Mouse (Mus musculus) liver, adult 2 months (tissue): ENCODE measurements around the gene Thsd7b. TPM values are rescaled to one million over a fixed set of nuclear protein-coding genes. Genes with fewer than 3 reads are reported as not detected.
"Not testable (repeated sequence)": the region's sequence is repeated elsewhere in the genome, so short reads cannot be mapped to it uniquely, and the experiment has no call there.

Experiments used
- DNase-seq: peaks from one replicate; pipeline ENCODE4 v3.0.0-alpha.2; 2011; ENCODE audit warnings: low read depth, low spot score; ENCODE audit errors: extremely low read depth
- H3K27ac ChIP-seq: fragments of 200-500 bp; replicated peaks from 2 replicates; pipeline ENCODE4 v1.5.1; 2012; ENCODE audit warnings: low read depth, mild to moderate bottlenecking, control low read depth, inconsistent platforms, low read length; ENCODE audit not compliant: insufficient read depth
- H3K27me3 ChIP-seq: fragments of 200-500 bp; 2 replicates; pipeline ENCODE4 v1.6.1; 2012; ENCODE audit warnings: mild to moderate bottlenecking, moderate library complexity, low read length, inconsistent platforms; ENCODE audit not compliant: control insufficient read depth, insufficient read depth
- H3K36me3 ChIP-seq: fragments of 200-500 bp; 2 replicates; pipeline ENCODE4 v1.6.1; 2012; ENCODE audit warnings: low read length, inconsistent platforms; ENCODE audit not compliant: control insufficient read depth, insufficient read depth
- H3K4me1 ChIP-seq: fragments of 200-500 bp; 2 replicates; pipeline ENCODE4 v1.6.1; 2011; ENCODE audit warnings: low read length; ENCODE audit not compliant: control insufficient read depth, insufficient read depth
- H3K4me3 ChIP-seq: fragments of 200-500 bp; 2 replicates; pipeline ENCODE4 v1.5.1; 2011; ENCODE audit warnings: low read depth, mild to moderate bottlenecking, control low read depth, low read length, moderate library complexity; ENCODE audit not compliant: insufficient read depth
- H3K79me2 ChIP-seq: fragments of 200-500 bp; 2 replicates; pipeline ENCODE4 v1.6.1; 2012; ENCODE audit warnings: inconsistent platforms, mild to moderate bottlenecking, low read length, moderate library complexity; ENCODE audit not compliant: control insufficient read depth, insufficient read depth
- H3K9ac ChIP-seq: fragments of 200-500 bp; 2 replicates; pipeline ENCODE4 v1.6.1; 2012; ENCODE audit warnings: low read depth, mild to moderate bottlenecking, control low read depth, inconsistent platforms, low read length
- CTCF ChIP-seq: fragments of 200-500 bp; IDR thresholded peaks from 2 replicates; pipeline ENCODE4 v1.5.1; 2011; ENCODE audit warnings: low read depth, low read length, control low read depth
- POLR2A ChIP-seq: fragments of 200-500 bp; IDR thresholded peaks from 2 replicates; pipeline ENCODE4 v1.6.1; 2011; ENCODE audit warnings: low read length, control low read depth; ENCODE audit not compliant: insufficient read depth; ENCODE audit errors: extremely low read depth
- WGBS: fragments of 180-500 bp; shearing (Covaris S2); methylation state at CpG from one replicate; pipeline ENCODE4 v1.1.7; 2018; 5-methylcytosine and 5-hydroxymethylcytosine counted together
- polyA plus RNA-seq: library from polyadenylated mRNA; depleted of rRNA; stranded (reverse); fragments of >200 nt; gene quantifications from 2 replicates; pipeline ENCODE4 v1.2.3, GENCODE M21; 2012
- total RNA-seq: library from RNA; depleted of rRNA; stranded (reverse); fragments of >200 nt; gene quantifications from 2 replicates; pipeline ENCODE4 v1.2.3, GENCODE M21; 2014

The Thsd7b gene
- total and polyA plus RNA-seq, 2 experiments, result not detected

DNA sequence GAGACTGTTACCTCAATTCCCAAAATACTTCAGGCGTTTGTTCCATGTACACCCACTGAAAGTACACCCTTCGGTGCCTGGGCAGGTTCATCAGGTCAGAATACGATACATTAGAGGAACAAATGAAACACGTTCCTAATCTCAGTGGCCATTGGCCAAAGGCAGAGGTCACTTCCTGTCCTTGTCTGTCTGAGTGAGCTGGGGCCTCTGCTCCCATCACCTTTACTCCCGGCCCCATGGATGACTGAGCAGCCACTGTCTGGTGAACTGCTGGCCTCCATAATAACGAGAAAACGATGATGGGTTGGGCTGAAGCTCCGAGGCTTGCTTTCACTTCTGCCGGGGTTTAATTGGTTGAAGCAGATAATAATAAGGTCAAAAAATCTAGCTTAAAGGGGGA is 670.0 kb downstream of the Thsd7b start:
- no peaks in the 10 kb centered on the region for H3K79me2 ChIP-seq
- no peak for TF ChIP-seq CTCF
- TF ChIP-seq POLR2A, result no peak
- no peaks in the 10 kb centered on the region for H3K4me1 ChIP-seq
- no peak overlapping the region for H3K4me3 ChIP-seq
- 64% methylated on average over 9 of the region's 9 CpGs for WGBS
- no peaks in the 10 kb centered on the region for H3K36me3 ChIP-seq
- H3K27ac ChIP-seq, result no peak overlapping the region
- DNase-seq, result no peak
- H3K9ac ChIP-seq, result no peak overlapping the region
- no peaks in the 10 kb centered on the region for H3K27me3 ChIP-seq

DNA sequence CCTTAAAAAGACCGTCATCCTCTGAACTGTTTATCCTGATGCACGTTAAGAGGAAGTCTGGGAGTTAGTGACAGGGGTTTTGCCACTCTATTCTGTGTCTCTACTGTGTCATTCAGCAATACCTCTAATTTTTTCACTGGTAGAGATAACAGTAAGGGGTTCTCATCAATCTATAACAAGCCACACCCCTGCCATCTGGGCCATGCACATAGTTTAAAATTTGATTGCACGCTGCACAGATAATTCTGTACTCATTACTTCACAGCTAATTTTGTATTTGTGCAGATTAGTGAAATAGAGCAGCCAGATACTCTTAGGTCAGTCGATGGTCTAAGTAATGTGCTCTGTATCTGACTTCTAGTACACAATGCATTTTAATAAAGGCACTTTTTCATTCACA is 673.9 kb downstream of the Thsd7b start:
- Histone ChIP-seq H3K79me2 (no peaks in the 10 kb centered on the region), H3K4me1 (no peaks in the 10 kb centered on the region), H3K9ac (no peak overlapping the region), H3K36me3 (no peaks in the 10 kb centered on the region), H3K4me3 (no peak overlapping the region), H3K27ac (no peak overlapping the region), H3K27me3 (no peaks in the 10 kb centered on the region)
- WGBS, result 69% methylated on average over 4 of the region's 4 CpGs
- no peak for TF ChIP-seq CTCF
- no peak for TF ChIP-seq POLR2A
- no peak for DNase-seq

DNA sequence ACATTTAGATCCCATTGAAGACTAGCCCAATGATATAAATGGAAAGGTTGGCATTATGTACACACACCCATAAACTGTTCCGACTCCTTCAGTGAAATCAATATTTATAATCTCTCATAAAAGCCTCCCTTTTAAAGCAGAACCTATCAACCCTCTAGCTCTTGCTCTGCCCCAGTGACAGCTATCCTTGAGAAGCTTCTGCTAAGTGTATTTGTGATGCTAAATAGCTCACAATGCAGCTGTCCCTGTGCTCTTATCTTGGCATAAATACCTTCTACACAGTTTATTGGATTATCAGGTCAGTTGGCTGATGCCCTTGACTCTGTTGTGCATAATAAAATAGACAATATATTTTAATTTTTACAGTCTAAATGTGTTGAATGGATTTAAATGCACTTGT is 682.4 kb downstream of the Thsd7b start:
- H3K79me2 ChIP-seq, result no peaks in the 10 kb centered on the region
- no peak overlapping the region for H3K9ac ChIP-seq
- no peaks in the 10 kb centered on the region for H3K27me3 ChIP-seq
- no peak for TF ChIP-seq POLR2A
- TF ChIP-seq CTCF, result no peak
- H3K4me1 ChIP-seq, result no peaks in the 10 kb centered on the region
- WGBS, result 79% methylated on average over 1 of the region's 1 CpGs
- no peak overlapping the region for H3K27ac ChIP-seq
- DNase-seq, result no peak
- H3K4me3 ChIP-seq, result no peak overlapping the region
- H3K36me3 ChIP-seq, result no peaks in the 10 kb centered on the region

DNA sequence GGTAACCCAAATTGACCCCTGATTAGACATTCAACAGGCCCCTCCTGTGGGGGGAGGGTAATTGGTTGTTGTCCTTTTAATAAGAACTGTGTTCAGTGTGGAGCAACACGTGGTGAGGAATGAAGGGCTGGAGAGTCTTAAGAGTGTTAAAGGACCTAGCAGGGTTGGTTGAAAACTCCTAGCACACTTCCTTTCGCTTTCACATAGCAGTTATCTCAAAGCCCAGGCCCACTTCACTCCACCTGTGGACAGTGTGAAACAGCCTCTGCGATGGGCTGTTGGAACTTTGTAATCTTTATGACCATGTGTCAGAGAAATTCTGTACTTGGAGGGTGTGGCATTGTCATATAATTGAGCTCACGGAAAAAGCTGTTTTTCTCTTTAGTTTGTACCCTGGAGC is 683.5 kb downstream of the Thsd7b start:
- no peak for DNase-seq
- no peaks in the 10 kb centered on the region for H3K27me3 ChIP-seq
- H3K4me3 ChIP-seq, result no peak overlapping the region
- H3K4me1 ChIP-seq, result no peaks in the 10 kb centered on the region
- WGBS, result 56% methylated on average over 4 of the region's 4 CpGs
- TF ChIP-seq CTCF (no peak), POLR2A (no peak)
- no peak overlapping the region for H3K27ac ChIP-seq
- no peaks in the 10 kb centered on the region for H3K36me3 ChIP-seq
- no peaks in the 10 kb centered on the region for H3K79me2 ChIP-seq
- H3K9ac ChIP-seq, result no peak overlapping the region

DNA sequence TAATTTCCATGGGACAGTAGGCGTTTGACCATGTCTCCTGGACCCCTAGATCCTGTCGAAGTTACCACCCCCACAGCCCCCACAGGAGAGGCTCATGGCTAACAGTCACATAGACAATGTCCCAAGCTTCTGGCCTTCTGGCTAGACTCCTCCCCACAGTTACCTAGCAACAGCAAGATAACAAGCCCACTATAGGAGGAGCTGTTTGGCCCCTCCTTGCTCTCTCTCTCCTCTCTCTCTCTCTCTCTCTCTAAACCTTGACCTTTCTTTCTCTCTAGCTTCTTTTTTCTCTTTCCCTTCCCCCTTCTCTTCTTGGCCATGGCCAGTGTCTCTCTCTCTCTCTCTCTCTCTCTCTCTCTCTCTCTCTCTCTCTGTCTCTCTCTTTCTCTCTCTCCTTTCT is 686.2 kb downstream of the Thsd7b start:
- not testable (repeated sequence) for H3K27me3 ChIP-seq, DNase-seq, H3K4me1 ChIP-seq, H3K4me3 ChIP-seq, H3K27ac ChIP-seq, H3K36me3 ChIP-seq, H3K9ac ChIP-seq, H3K79me2 ChIP-seq
- WGBS, result 47% methylated on average over 2 of the region's 2 CpGs

DNA sequence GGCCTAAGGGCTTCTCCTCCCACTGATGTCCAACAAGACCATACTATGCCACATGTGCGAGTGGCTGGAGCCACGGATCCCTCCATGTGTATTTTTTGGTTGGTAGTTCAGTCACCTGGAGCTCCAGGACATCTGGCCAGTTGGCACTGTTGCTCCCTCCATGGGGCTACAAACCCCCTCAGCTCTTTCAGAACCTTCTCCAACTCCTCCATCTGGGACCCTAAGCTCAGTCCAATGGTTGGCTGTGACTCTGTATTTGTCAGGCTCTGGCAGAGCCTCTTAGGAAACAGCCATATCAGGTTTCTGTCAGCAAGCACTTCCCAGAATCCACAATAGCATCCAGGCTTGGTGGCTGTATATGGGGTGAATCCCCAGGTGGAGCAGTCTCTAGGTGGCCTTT is 690.1 kb downstream of the Thsd7b start:
- no peak overlapping the region for H3K9ac ChIP-seq
- no peak for DNase-seq

DNA sequence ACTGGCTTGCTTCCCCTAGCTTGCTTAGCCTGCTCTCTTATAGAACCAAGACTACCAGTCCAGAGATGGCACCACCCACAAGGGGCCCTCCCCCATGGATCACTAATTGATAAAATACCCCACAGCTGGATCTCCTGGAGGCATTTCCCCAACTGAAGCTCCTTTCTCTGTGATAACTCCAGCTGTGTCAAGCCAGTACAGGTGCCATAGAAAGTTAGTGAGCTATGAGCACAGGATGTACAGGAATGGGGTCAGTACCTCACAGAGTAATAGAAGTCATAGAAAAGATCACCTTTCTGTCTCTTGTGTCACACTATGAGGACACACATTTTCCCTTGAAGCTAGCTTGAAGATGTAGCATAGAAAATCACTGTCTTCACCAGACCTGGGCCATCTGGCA is 716.1 kb downstream of the Thsd7b start:
- not testable (repeated sequence) for H3K36me3 ChIP-seq, H3K9ac ChIP-seq, H3K79me2 ChIP-seq, H3K4me3 ChIP-seq, DNase-seq, H3K4me1 ChIP-seq, H3K27ac ChIP-seq, H3K27me3 ChIP-seq

More for the DNA sequence above, 690.1 kb downstream of the Thsd7b start:
- 90% methylated on average over 2 of the region's 2 CpGs for WGBS
- no peak overlapping the region for H3K4me3 ChIP-seq
- H3K27ac ChIP-seq, result no peak overlapping the region
- H3K79me2 ChIP-seq, result no peaks in the 10 kb centered on the region
- TF ChIP-seq CTCF (no peak), POLR2A (no peak)
- no peaks in the 10 kb centered on the region for H3K27me3 ChIP-seq
- no peaks in the 10 kb centered on the region for H3K36me3 ChIP-seq
- H3K4me1 ChIP-seq, result no peaks in the 10 kb centered on the region
